Mouse (Mus musculus): Measurements from ENCODE around the gene Tshb.

Gene Tshb

GRCm38 (mm10) chr3:102782618-102783017 is at the start of gene Tshb:
TSS of gene Tshb (minus strand) at chr3:102782718.
- CTCF ChIA-PET, result no interaction called here

- CTCF ChIA-PET, result interaction anchor here (0.6 to 1.5 kb wide), 3 partner anchors 89 to 955 kb away, joined by 4 to 9 read pairs (median 8); partner anchors contain the start of gene Mab21l3
Observed at GRCm38 (mm10) chr3:102803937-102804336, 21.4 kb upstream of the Tshb start.

GRCm38 (mm10) chr3:102787369-102787768 is 4.9 kb upstream of the Tshb start:
- CTCF ChIA-PET, result interaction anchor here (1.0 kb wide), 1 partner anchor 73 kb away, joined by 3 read pairs; no protein-coding TSS in a partner anchor

- CTCF ChIA-PET, result no interaction called here
Observed at GRCm38 (mm10) chr3:102773018-102773417, 9.5 kb downstream of the Tshb start.

- CTCF ChIA-PET, result no interaction called here
Observed at GRCm38 (mm10) chr3:102764850-102765249, 17.7 kb downstream of the Tshb start.

- CTCF ChIA-PET, result no interaction called here
Observed at GRCm38 (mm10) chr3:102763713-102764400, 18.7 kb downstream of the Tshb start.

- CTCF ChIA-PET, result interaction anchor here (0.7 kb wide), 1 partner anchor 8 kb away, joined by 4 read pairs; no protein-coding TSS in a partner anchor
Observed at GRCm38 (mm10) chr3:102762388-102762787, 20.1 kb downstream of the Tshb start.

- CTCF ChIA-PET, result no interaction called here
Observed at GRCm38 (mm10) chr3:102760236-102760635, 22.3 kb downstream of the Tshb start.

GRCm38 (mm10) chr3:102757019-102757418 is 25.5 kb downstream of the Tshb start:
- CTCF ChIA-PET, result no interaction called here

- CTCF ChIA-PET, result interaction anchor here (0.9 kb wide), 1 partner anchor 17 kb away, joined by 3 read pairs; no protein-coding TSS in a partner anchor
Observed at GRCm38 (mm10) chr3:102755801-102756200, 26.7 kb downstream of the Tshb start.

GRCm38 (mm10) chr3:102752457-102752856 is 30.1 kb downstream of the Tshb start:
- CTCF ChIA-PET, result no interaction called here

- CTCF ChIA-PET, result no interaction called here
Observed at GRCm38 (mm10) chr3:102752053-102752452, 30.5 kb downstream of the Tshb start.

- CTCF ChIA-PET, result no interaction called here
Observed at GRCm38 (mm10) chr3:102751536-102751935, 31.0 kb downstream of the Tshb start.

- CTCF ChIA-PET, result no interaction called here
Observed at GRCm38 (mm10) chr3:102751136-102751535, 31.4 kb downstream of the Tshb start.

GRCm38 (mm10) chr3:102748686-102749085 is 33.8 kb downstream of the Tshb start:
- CTCF ChIA-PET, result no interaction called here

- CTCF ChIA-PET, result interaction anchor here (0.7 kb wide), 1 partner anchor 32 kb away, joined by 6 read pairs; no protein-coding TSS in a partner anchor
Observed at GRCm38 (mm10) chr3:102748038-102748437, 34.5 kb downstream of the Tshb start.

- CTCF ChIA-PET, result no interaction called here
Observed at GRCm38 (mm10) chr3:102746174-102746573, 36.3 kb downstream of the Tshb start.

GRCm38 (mm10) chr3:102744657-102745056 is 37.9 kb downstream of the Tshb start:
- CTCF ChIA-PET, result interaction anchor here (0.7 kb wide), 1 partner anchor 90 kb away, joined by 32 read pairs; no protein-coding TSS in a partner anchor

GRCm38 (mm10) chr3:102743781-102744471 is 38.6 kb downstream of the Tshb start:
- CTCF ChIA-PET, result no interaction called here

GRCm38 (mm10) chr3:102743202-102743601 is 39.3 kb downstream of the Tshb start:
- CTCF ChIA-PET, result no interaction called here

- CTCF ChIA-PET, result no interaction called here
Observed at GRCm38 (mm10) chr3:102742725-102743124, 39.8 kb downstream of the Tshb start.

GRCm38 (mm10) chr3:102738926-102739325 is 43.6 kb downstream of the Tshb start:
- CTCF ChIA-PET, result interaction anchor here (1.0 kb wide), 1 partner anchor 17 kb away, joined by 3 read pairs; no protein-coding TSS in a partner anchor

All from spleen, embryonic (tissue).